In genomic region chr2:138120868-138121267, GRCm38 (mm10) we compare ENCODE assay signal across 19 mouse cellular contexts.
A peak's percentile ranks its signal among the peaks of the same experiment; 100 is the strongest.
DNase-seq lines count a peak whose midpoint lies in the region; ATAC-seq and TF ChIP-seq lines count a peak whose summit lies in the region.
"Had no signal": no experiment of that assay in that cellular context is flagged by ENCODE, and none has a peak within 500 bp of the region (broad histone marks: within the 10 kb centered on the region; RNA-seq: fewer than 3 reads in every experiment).

No protein-coding gene starts in this region.

- no peak overlapping the region for H3K27ac ChIP-seq in midbrain, embryonic 14.5 days (replicated peaks; ENCODE audit: low read depth, low read length)
- H3K27ac ChIP-seq in midbrain, embryonic 13.5 days, result no peak overlapping the region
- peak overlapping the region; percentile 45 for H3K27ac ChIP-seq in left cerebral cortex, adult 2 months
- H3K27ac ChIP-seq: embryonic facial prominence, embryonic 12.5 days; gastrocnemius, adult 2 months; heart, embryonic 13.5 days; limb, embryonic 13.5 days; liver, embryonic 14.5 days had no signal

- H3K4me1 ChIP-seq in midbrain, embryonic 14.5 days (ENCODE audit: control insufficient read depth, insufficient read depth, low read length), result no peaks in the 10 kb centered on the region
- 0 out of 2 replicates have a peak, but pooled peaks cover 4% of the 10 kb centered on the region for H3K4me1 ChIP-seq in midbrain, embryonic 13.5 days (replicated peaks)
- H3K4me1 ChIP-seq: embryonic facial prominence, embryonic 12.5 days; heart, embryonic 13.5 days; limb, embryonic 13.5 days had no signal

- peak; percentile 11 to 67 for DNase-seq in frontal cortex, adult 2 months (ENCODE audit: extremely low spot score in 1 of 2, low spot score in 1 of 2)
- no peak for DNase-seq in frontal cortex, postnatal 25 days (ENCODE audit: low spot score in 2 of 2)
- DNase-seq in midbrain, embryonic 14.5 days, result peak; percentile 28
- peak in 1 of 2 experiments; percentile 22 for DNase-seq in left cerebral cortex, adult 2 months (ENCODE audit: extremely low spot score in 1 of 2, low spot score in 2 of 2)
- DNase-seq in right cerebral cortex, postnatal 36 days (ENCODE audit: low spot score in 2 of 2), result peak; percentile 11 to 16
- DNase-seq in spleen, adult 12 weeks (ENCODE audit: low spot score), result no peak
- DNase-seq: adrenal gland, postnatal 36 days; cerebellum, postnatal 36 days; gastrocnemius, adult 2 months; heart, postnatal 4 days; kidney, adult 18-20 months; kidney, postnatal 10 days; lung, postnatal 10 days; thymus, adult 2 months had no signal

- intact Hi-C loops in left cerebral cortex, adult 2 months (cut with DNase I), result loop anchor here (5.0 kb wide), 1 partner anchor 79 kb away; no protein-coding TSS in a partner anchor

- WGBS in midbrain, embryonic 14.5 days, result 51% methylated on average over 1 of the region's 1 CpGs
- 67% methylated on average over 1 of the region's 1 CpGs for WGBS in midbrain, embryonic 13.5 days

- no peak overlapping the region for H3K9ac ChIP-seq in midbrain, embryonic 14.5 days (replicated peaks; ENCODE audit: low read length)
- H3K9ac ChIP-seq in midbrain, embryonic 13.5 days (replicated peaks), result no peak overlapping the region
- H3K9ac ChIP-seq: embryonic facial prominence, embryonic 12.5 days; heart, embryonic 13.5 days; limb, embryonic 13.5 days; liver, embryonic 14.5 days had no signal

- no peak for ATAC-seq in midbrain, embryonic 14.5 days (ENCODE audit: low FRiP score, low TSS enrichment)
- no peak for ATAC-seq in midbrain, embryonic 13.5 days

- no peak overlapping the region for H3K4me2 ChIP-seq in midbrain, embryonic 14.5 days (ENCODE audit: low read length)
- H3K4me2 ChIP-seq in midbrain, embryonic 13.5 days (replicated peaks), result no peak overlapping the region
- H3K4me2 ChIP-seq: embryonic facial prominence, embryonic 12.5 days; heart, embryonic 13.5 days; limb, embryonic 13.5 days had no signal

- H3K36me3 ChIP-seq in midbrain, embryonic 14.5 days (ENCODE audit: control insufficient read depth, insufficient read depth, low read length), result no peaks in the 10 kb centered on the region
- no peaks in the 10 kb centered on the region for H3K36me3 ChIP-seq in midbrain, embryonic 13.5 days
- H3K36me3 ChIP-seq: embryonic facial prominence, embryonic 12.5 days; heart, embryonic 13.5 days; limb, embryonic 13.5 days had no signal

- H3K27me3 ChIP-seq in midbrain, embryonic 14.5 days (ENCODE audit: control insufficient read depth, insufficient read depth, low read length), result no peaks in the 10 kb centered on the region
- no peaks in the 10 kb centered on the region for H3K27me3 ChIP-seq in midbrain, embryonic 13.5 days
- H3K27me3 ChIP-seq: embryonic facial prominence, embryonic 12.5 days; heart, embryonic 13.5 days; limb, embryonic 13.5 days had no signal

- TF ChIP-seq CTCF in left cerebral cortex, adult 2 months (IDR thresholded peaks at IDR 0.05), result no peak

- peaks cover 5% of the 10 kb centered on the region; the same call in 1 of the 2 replicates for H3K9me3 ChIP-seq in midbrain, embryonic 14.5 days (ENCODE audit: control insufficient read depth, low read length)
- H3K9me3 ChIP-seq in midbrain, embryonic 13.5 days, result peaks cover 6% of the 10 kb centered on the region

- no peak overlapping the region for H3K4me3 ChIP-seq in midbrain, embryonic 14.5 days (replicated peaks; ENCODE audit: low read depth, low read length)
- H3K4me3 ChIP-seq in midbrain, embryonic 13.5 days (replicated peaks), result no peak overlapping the region
- no peak overlapping the region for H3K4me3 ChIP-seq in left cerebral cortex, adult 2 months
- H3K4me3 ChIP-seq: embryonic facial prominence, embryonic 12.5 days; gastrocnemius, adult 2 months; heart, embryonic 13.5 days; limb, embryonic 13.5 days had no signal

Comparison
In these comparisons a context has a peak if more than half of its experiments do, and no peak if none do; other contexts are left out.
1. DNase-seq: peak in frontal cortex, adult 2 months (2 of 2), midbrain, embryonic 14.5 days (single experiment) and right cerebral cortex, postnatal 36 days (2 of 2); none in frontal cortex, postnatal 25 days (0 of 2) and spleen, adult 12 weeks (single experiment).